Mouse (Mus musculus): ENCODE measurements around the gene Fkbp11.

Fkbp11 gene

GRCm38 (mm10) chr15:98740219-98740618 lies 12.2 kb upstream of the Fkbp11 start:
- DNase-seq (ENCODE audit: low spot score in 2 of 2): no peak

GRCm38 (mm10) chr15:98738796-98739195 lies 10.8 kb upstream of the Fkbp11 start:
- DNase-seq (ENCODE audit: low spot score in 2 of 2): no peak

GRCm38 (mm10) chr15:98737881-98738280 lies 9.9 kb upstream of the Fkbp11 start:
- no peak for DNase-seq (ENCODE audit: low spot score in 2 of 2)

- DNase-seq (ENCODE audit: low spot score in 2 of 2): no peak
Measured at GRCm38 (mm10) chr15:98736521-98736920, 8.5 kb upstream of the Fkbp11 start.

- no peak for DNase-seq (ENCODE audit: low spot score in 2 of 2)
Measured at GRCm38 (mm10) chr15:98733976-98734566, 6.1 kb upstream of the Fkbp11 start.

GRCm38 (mm10) chr15:98733370-98733769 lies 5.4 kb upstream of the Fkbp11 start:
- no peak for DNase-seq (ENCODE audit: low spot score in 2 of 2)

- DNase-seq (ENCODE audit: low spot score in 2 of 2): no peak
Measured at GRCm38 (mm10) chr15:98732006-98732531, 4.1 kb upstream of the Fkbp11 start.

- DNase-seq (ENCODE audit: low spot score in 2 of 2): no peak
Measured at GRCm38 (mm10) chr15:98730790-98731189, 2.8 kb upstream of the Fkbp11 start.

GRCm38 (mm10) chr15:98729791-98730545 lies 2.0 kb upstream of the Fkbp11 start:
- no peak for DNase-seq (ENCODE audit: low spot score in 2 of 2)

- DNase-seq (ENCODE audit: low spot score in 2 of 2): no peak
Measured at GRCm38 (mm10) chr15:98728366-98728765, 368 bp upstream of the Fkbp11 start.

- DNase-seq (ENCODE audit: low spot score in 2 of 2): no peak
Measured at GRCm38 (mm10) chr15:98726746-98727145, 1.3 kb downstream of the Fkbp11 start.

GRCm38 (mm10) chr15:98726079-98726478 lies 1.9 kb downstream of the Fkbp11 start:
- DNase-seq (ENCODE audit: low spot score in 2 of 2): no peak

GRCm38 (mm10) chr15:98724441-98724840 lies 3.6 kb downstream of the Fkbp11 start:
- DNase-seq (ENCODE audit: low spot score in 2 of 2): no peak

GRCm38 (mm10) chr15:98722854-98723253 lies 5.1 kb downstream of the Fkbp11 start:
- DNase-seq (ENCODE audit: low spot score in 2 of 2): no peak

GRCm38 (mm10) chr15:98722191-98722590 lies 5.8 kb downstream of the Fkbp11 start:
- no peak for DNase-seq (ENCODE audit: low spot score in 2 of 2)

- DNase-seq (ENCODE audit: low spot score in 2 of 2): no peak
Measured at GRCm38 (mm10) chr15:98717301-98717700, 10.7 kb downstream of the Fkbp11 start.

- no peak for DNase-seq (ENCODE audit: low spot score in 2 of 2)
Measured at GRCm38 (mm10) chr15:98714230-98714652, 13.8 kb downstream of the Fkbp11 start.

- DNase-seq (ENCODE audit: low spot score in 2 of 2): peak; percentile 73 to 75
Measured at GRCm38 (mm10) chr15:98710442-98710841, 17.6 kb downstream of the Fkbp11 start.

GRCm38 (mm10) chr15:98707766-98708372 lies 20.1 kb downstream of the Fkbp11 start, which contains the start of gene Ccdc65:
Gene Ccdc65, plus strand, starts transcription at chr15:98708207.
- DNase-seq (ENCODE audit: low spot score in 2 of 2): peak; percentile 88 to 91

GRCm38 (mm10) chr15:98704312-98704711 lies 23.7 kb downstream of the Fkbp11 start:
- DNase-seq (ENCODE audit: low spot score in 2 of 2): no peak

- peak; percentile 93 to 96 for DNase-seq (ENCODE audit: low spot score in 2 of 2)
Measured at GRCm38 (mm10) chr15:98699190-98700105, 28.6 kb downstream of the Fkbp11 start.

- no peak for DNase-seq (ENCODE audit: low spot score in 2 of 2)
Measured at GRCm38 (mm10) chr15:98696216-98696615, 31.8 kb downstream of the Fkbp11 start.
